Mouse (Mus musculus) CD4-positive helper T cell, adult 2 months (primary cell): Measurements from ENCODE around the gene Gm2056.
"Not testable (repeated sequence)": the region's sequence is repeated elsewhere in the genome, so short reads cannot be mapped to it uniquely, and the experiment has no call there.

Experiments
- DNase-seq: peaks from one replicate; pipeline ENCODE4 v3.0.0-alpha.2; 2012; ENCODE audit warnings: low read depth, missing footprints, low spot score

Gene Gm2056

GRCm38 (mm10) chr12:88026704-88027103, at the start of gene Gm2056:
Gm2056 (plus strand) TSS chr12:88027004.
- not testable (repeated sequence) for DNase-seq

- not testable (repeated sequence) for DNase-seq
These were observed 42.8 kb upstream of the Gm2056 start for GRCm38 (mm10) chr12:87984000-87984399.

- not testable (repeated sequence) for DNase-seq
These were observed 22.7 kb upstream of the Gm2056 start for GRCm38 (mm10) chr12:88004118-88004517.

- DNase-seq, result not testable (repeated sequence)
These were observed 15.3 kb upstream of the Gm2056 start, which contains the start of gene Gm2075 for GRCm38 (mm10) chr12:88011548-88011947. Gm2075 (plus strand) TSS chr12:88011848.

GRCm38 (mm10) chr12:88018671-88019070, 8.1 kb upstream of the Gm2056 start, which contains the start of gene Gm6803:
Gm6803 (minus strand) TSS chr12:88018771.
- not testable (repeated sequence) for DNase-seq

- not testable (repeated sequence) for DNase-seq
These were observed 5.4 kb downstream of the Gm2056 start for GRCm38 (mm10) chr12:88032250-88032649.

GRCm38 (mm10) chr12:88039062-88039461, 12.3 kb downstream of the Gm2056 start:
- DNase-seq, result not testable (repeated sequence)

GRCm38 (mm10) chr12:88039703-88040102, 12.9 kb downstream of the Gm2056 start:
- not testable (repeated sequence) for DNase-seq

- DNase-seq, result not testable (repeated sequence)
These were observed 18.4 kb downstream of the Gm2056 start for GRCm38 (mm10) chr12:88045226-88045625.
